Mouse (Mus musculus): ENCODE measurements around the gene Ttn.
"Not testable (repeated sequence)": the region's sequence is repeated elsewhere in the genome, so short reads cannot be mapped to it uniquely, and the experiment has no call there.

Gene Ttn

GRCm38 (mm10) chr2:76982391-76983145 is at the start of gene Ttn:
Ttn (minus strand) TSS chr2:76982547.
- DNase-seq (ENCODE audit: low spot score): no peak

GRCm38 (mm10) chr2:77020649-77021048 is 38.3 kb upstream of the Ttn start:
- no peak for DNase-seq (ENCODE audit: low spot score)

GRCm38 (mm10) chr2:77017735-77018134 is 35.4 kb upstream of the Ttn start:
- no peak for DNase-seq (ENCODE audit: low spot score)

GRCm38 (mm10) chr2:77013449-77013848 is 31.1 kb upstream of the Ttn start:
- DNase-seq (ENCODE audit: low spot score): not testable (repeated sequence)

GRCm38 (mm10) chr2:77011981-77012380 is 29.6 kb upstream of the Ttn start:
- no peak for DNase-seq (ENCODE audit: low spot score)

- no peak for DNase-seq (ENCODE audit: low spot score)
Observed at GRCm38 (mm10) chr2:77007015-77007414, 24.7 kb upstream of the Ttn start.

GRCm38 (mm10) chr2:77003148-77003547 is 20.8 kb upstream of the Ttn start:
- no peak for DNase-seq (ENCODE audit: low spot score)

GRCm38 (mm10) chr2:76998351-76998750 is 16.0 kb upstream of the Ttn start:
- DNase-seq (ENCODE audit: low spot score): no peak

- DNase-seq (ENCODE audit: low spot score): no peak
Observed at GRCm38 (mm10) chr2:76992493-76993201, 10.3 kb upstream of the Ttn start.

- DNase-seq (ENCODE audit: low spot score): no peak
Observed at GRCm38 (mm10) chr2:76987317-76987716, 5.0 kb upstream of the Ttn start.

- no peak for DNase-seq (ENCODE audit: low spot score)
Observed at GRCm38 (mm10) chr2:76984384-76984783, 2.0 kb upstream of the Ttn start.

GRCm38 (mm10) chr2:76983601-76984000 is 1.3 kb upstream of the Ttn start:
- DNase-seq (ENCODE audit: low spot score): no peak

GRCm38 (mm10) chr2:76981717-76982116 is 630 bp downstream of the Ttn start:
- no peak for DNase-seq (ENCODE audit: low spot score)

GRCm38 (mm10) chr2:76980146-76980545 is 2.2 kb downstream of the Ttn start:
- DNase-seq (ENCODE audit: low spot score): no peak

GRCm38 (mm10) chr2:76977650-76978049 is 4.7 kb downstream of the Ttn start:
- no peak for DNase-seq (ENCODE audit: low spot score)

GRCm38 (mm10) chr2:76972051-76972450 is 10.3 kb downstream of the Ttn start:
- DNase-seq (ENCODE audit: low spot score): no peak

- no peak for DNase-seq (ENCODE audit: low spot score)
Observed at GRCm38 (mm10) chr2:76971069-76971468, 11.3 kb downstream of the Ttn start.

GRCm38 (mm10) chr2:76970669-76971068 is 11.7 kb downstream of the Ttn start:
- no peak for DNase-seq (ENCODE audit: low spot score)

- DNase-seq (ENCODE audit: low spot score): no peak
Observed at GRCm38 (mm10) chr2:76970204-76970603, 12.1 kb downstream of the Ttn start.

- no peak for DNase-seq (ENCODE audit: low spot score)
Observed at GRCm38 (mm10) chr2:76969637-76970036, 12.7 kb downstream of the Ttn start.

GRCm38 (mm10) chr2:76968919-76969318 is 13.4 kb downstream of the Ttn start:
- DNase-seq (ENCODE audit: low spot score): no peak

GRCm38 (mm10) chr2:76966582-76966981 is 15.8 kb downstream of the Ttn start:
- DNase-seq (ENCODE audit: low spot score): no peak

GRCm38 (mm10) chr2:76966013-76966412 is 16.3 kb downstream of the Ttn start:
- DNase-seq (ENCODE audit: low spot score): no peak

- no peak for DNase-seq (ENCODE audit: low spot score)
Observed at GRCm38 (mm10) chr2:76965542-76965941, 16.8 kb downstream of the Ttn start.

Measured in spleen, adult 12 weeks (tissue).